Mouse (Mus musculus) T-helper 1 cell (primary cell): ENCODE results near the gene Klf8.

Experiments used
- in situ Hi-C: fragments of 300-600 bp; cut with MboI, MseI; formaldehyde crosslinking; loops from one replicate; pipeline ENCODE4 v1.15.1; 2025; ENCODE audit warnings: high pct_unique_total_duplicates

Klf8 gene

DNA sequence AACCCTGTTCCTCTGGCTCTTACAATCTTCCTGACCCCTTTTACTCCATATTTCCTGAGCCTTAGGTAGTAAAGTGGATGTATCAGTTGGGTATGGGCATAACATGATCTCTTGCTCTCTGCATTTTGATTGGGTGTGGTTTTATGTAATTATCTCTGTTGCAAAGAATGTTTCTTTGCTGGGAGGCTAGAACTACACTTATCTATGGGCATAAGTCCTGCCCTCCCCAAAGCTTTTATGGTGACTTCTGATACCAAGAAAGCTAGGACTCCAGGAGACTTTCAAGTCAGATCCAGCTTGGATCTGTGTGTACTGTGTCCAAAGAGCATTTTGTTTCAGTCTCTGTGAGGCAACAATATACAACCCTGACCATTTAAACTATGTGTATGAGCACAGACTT is 202.3 kb downstream of the Klf8 start:
- in situ Hi-C loops = no loop called here

DNA sequence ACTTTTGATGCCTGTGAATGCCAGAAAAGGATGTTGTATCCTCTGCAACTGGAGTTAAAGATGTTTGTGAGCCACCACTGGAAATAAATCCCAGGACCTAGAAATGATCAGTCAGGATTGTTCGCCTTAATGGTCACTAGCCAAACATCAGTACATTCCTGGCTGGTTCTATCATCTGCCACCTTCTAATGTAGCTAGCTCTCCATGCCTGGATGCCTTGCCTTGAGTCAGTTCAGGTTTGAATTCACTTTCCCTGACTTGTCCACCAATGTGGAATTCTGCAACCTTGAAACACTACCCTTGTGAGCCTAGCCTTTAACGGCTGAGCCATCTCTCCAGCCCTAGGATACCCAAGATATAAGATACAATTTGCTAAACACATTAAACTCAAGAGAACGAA is 202.8 kb downstream of the Klf8 start:
- in situ Hi-C loops = no loop called here
